21 mouse cellular contexts compared by ENCODE assay signal in the genomic region with DNA sequence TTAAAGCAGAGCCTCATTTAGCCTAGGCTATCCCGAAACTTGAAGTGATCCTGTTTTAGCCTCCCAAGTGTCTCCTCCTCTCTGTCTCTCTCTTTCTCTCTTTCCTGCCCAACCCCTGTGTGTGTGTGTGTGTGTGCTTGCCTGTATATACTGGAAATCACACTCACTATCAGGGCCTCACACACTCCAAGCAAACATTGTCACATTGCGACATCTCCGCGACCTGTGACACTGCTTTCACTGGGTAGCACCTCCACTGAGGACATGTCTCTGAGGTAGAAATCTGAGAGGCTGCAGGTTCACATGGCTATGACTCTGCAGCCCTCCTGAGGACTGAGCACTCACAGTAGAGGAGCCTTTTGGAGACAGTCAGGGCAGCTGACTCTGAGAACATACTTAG. TPM values are rescaled to one million over a fixed set of nuclear protein-coding genes. Genes with fewer than 3 reads are reported as not detected.
"Had no signal": no experiment of that assay in that cellular context is flagged by ENCODE, and none has a peak within 500 bp of the region (broad histone marks: within the 10 kb centered on the region; RNA-seq: fewer than 3 reads in every experiment).

No protein-coding gene starts in this region.

- H3K4me3 ChIP-seq: left cerebral cortex, adult 2 months; neural tube, embryonic 12.5 days; neural tube, embryonic 15.5 days; stomach, embryonic 15.5 days had no signal

- H3K27me3 ChIP-seq: neural tube, embryonic 12.5 days; stomach, embryonic 15.5 days had no signal

- H3K4me2 ChIP-seq: midbrain, embryonic 11.5 days; neural tube, embryonic 12.5 days; neural tube, embryonic 15.5 days; stomach, embryonic 15.5 days had no signal

- H3K9me3 ChIP-seq: neural tube, embryonic 12.5 days; neural tube, embryonic 15.5 days; stomach, embryonic 15.5 days had no signal

- H3K27ac ChIP-seq: left cerebral cortex, adult 2 months; neural tube, embryonic 12.5 days; neural tube, embryonic 15.5 days; stomach, embryonic 15.5 days had no signal

- H3K9ac ChIP-seq: neural tube, embryonic 12.5 days; neural tube, embryonic 15.5 days; stomach, embryonic 15.5 days had no signal

- DNase-seq: kidney, adult 2 months; kidney, postnatal 10 days; kidney, postnatal 36 days; layer of hippocampus, postnatal 36 days; lung, adult 2 months; lung, postnatal 14 days; lung, postnatal 4 days; midbrain, embryonic 14.5 days; right cerebral cortex, adult 18-20 months; right cerebral cortex, postnatal 14 days; right cerebral cortex, postnatal 4 days; thymus, adult 18-20 months; thymus, postnatal 4 days had no signal

- H3K36me3 ChIP-seq: neural tube, embryonic 12.5 days; neural tube, embryonic 15.5 days; stomach, embryonic 15.5 days had no signal

- H3K4me1 ChIP-seq: neural tube, embryonic 12.5 days; neural tube, embryonic 15.5 days had no signal

- ATAC-seq: hindbrain, embryonic 16.5 days; intestine, embryonic 16.5 days had no signal

RNA-seq across cellular contexts. Expression of gene Tcf23, which starts 2.3 kb away (rescaled TPM):
- polyA plus RNA-seq: hindbrain, embryonic 16.5 days; limb, embryonic 11.5 days; midbrain, embryonic 11.5 days; neural tube, embryonic 12.5 days; neural tube, embryonic 15.5 days had no signal
